Mouse (Mus musculus) heart, adult 8-10 months (tissue): ENCODE data around the gene Trim28. TPM values are rescaled to one million over a fixed set of nuclear protein-coding genes. Genes with fewer than 3 reads are reported as not detected.

Experiments
- DNase-seq: peaks from one replicate; pipeline ENCODE4 v3.0.0; 2022; ENCODE audit warnings: low spot score
- total RNA-seq, 4 experiments: library from RNA; stranded (reverse); gene quantifications; 2 replicates each; pipeline ENCODE4 v1.2.4; 2022

Gene Trim28
- total RNA-seq, result 10 to 100 TPM; 77.8 to 92.6 (median 83.6) TPM

DNA sequence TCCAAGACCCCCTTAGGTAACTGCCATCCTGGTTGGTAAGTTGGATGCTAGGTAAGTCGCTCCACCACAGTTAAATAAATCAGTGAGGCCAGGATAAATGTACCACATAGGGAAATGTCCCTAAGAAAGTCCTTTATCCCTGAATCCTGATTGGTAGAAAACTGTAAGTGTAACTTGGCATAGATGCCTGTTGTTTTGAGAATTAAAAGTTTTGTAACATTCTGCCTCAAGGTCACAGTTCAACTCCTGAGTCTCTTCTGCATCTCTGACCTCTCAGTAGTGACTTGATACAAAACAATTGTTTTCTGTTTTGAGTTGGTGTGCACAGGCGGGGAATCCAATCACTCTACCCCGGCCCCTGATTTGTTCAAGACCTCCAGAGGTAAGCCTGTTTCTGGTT, at the start of gene Trim28:
TSS of gene Trim28 (plus strand) at position 264 of the 400 bp plus-strand sequence.
- DNase-seq, result no peak

DNA sequence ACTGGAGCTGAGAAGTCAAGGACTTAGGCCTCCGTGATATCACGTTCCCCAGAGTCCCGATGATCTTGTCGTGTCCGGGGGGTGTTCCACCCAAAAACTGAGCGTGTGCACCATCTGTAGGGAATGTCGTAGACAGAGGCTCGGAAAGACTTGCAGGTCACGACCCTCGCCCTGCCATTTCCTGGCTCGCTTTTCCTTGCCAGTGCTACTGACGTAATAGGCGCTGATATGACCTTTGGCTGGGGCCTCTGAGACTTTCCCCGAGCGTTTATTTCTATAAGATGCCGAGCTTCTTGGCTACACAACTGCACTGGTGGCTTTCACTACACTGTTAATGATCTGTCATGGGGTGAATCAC, 49.1 kb upstream of the Trim28 start:
- no peak for DNase-seq

DNA sequence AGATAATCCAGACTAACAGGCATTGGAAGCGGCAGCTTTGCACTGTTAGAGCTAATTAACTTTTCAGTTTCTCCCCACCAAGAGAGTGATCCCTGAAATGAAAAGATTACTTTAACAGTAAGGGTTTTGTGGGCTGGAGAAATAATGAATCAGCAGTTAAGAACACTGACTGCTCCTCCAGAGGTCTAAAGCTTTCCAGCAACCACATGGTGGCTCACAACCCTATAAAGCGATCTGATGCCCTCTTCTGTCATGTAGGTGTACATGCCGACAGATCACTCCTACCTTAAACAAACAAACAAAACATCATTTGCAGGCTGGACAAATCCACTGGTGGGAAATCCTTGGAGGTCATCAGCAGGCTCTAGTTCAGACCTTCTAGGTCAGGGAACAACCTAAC, 44.0 kb upstream of the Trim28 start:
- no peak for DNase-seq

DNA sequence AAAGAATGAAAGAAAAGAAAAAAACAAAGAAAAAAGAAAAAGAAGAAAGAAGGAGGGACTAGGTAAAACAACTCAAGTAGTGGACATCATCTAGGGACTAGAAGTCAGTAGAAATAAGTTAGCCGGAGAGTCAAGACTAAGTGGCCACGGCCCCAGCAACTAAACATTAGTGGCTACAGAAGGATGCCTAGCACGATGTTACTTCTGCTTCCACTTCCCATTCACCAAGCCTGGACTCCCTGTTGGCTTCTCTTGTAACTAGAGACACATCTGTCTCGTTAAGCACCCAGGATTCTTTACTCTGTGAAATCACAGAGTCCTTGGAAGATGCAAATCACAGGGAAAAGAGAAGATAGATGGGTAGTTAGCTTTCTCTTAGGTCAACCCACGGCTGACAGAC, 41.4 kb upstream of the Trim28 start:
- DNase-seq, result no peak

DNA sequence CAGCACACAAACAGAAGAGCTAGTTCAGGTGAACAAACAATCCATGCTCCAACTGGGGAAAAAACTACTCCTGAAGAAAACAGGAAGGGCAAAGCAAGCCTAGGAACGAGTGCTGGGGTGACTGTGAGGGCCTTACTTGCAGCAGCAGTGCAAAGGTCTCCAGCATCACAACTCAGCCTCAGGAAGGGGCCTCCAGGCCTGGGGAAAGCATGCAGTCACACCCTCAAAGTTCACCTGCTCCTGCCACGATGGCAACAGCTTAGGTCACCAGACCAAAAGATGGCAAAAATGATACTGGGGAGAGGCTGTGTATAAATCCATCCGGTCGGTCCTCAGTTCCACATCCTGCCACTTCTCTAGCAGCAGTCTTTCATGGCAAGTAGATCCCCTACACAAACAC, 40.0 kb upstream of the Trim28 start:
- DNase-seq, result no peak

DNA sequence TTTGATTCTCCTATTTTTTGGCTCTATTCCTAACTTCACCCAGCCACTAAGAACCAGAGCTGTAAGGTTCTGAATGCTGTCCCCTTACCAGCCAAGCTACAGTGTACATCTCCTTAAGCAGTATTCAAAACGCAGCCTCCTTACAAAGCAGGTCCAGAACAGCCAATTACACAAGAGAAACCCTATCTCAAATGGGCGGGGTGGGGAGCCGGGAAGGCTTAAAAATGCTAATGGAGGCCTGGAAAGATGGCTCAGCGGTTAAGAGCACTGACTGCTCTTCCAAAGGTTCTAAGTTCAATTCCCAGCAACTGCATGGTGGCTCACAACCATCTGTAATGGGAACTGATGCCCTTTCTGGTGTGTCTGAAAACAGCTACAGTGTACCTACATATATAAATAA, 39.2 kb upstream of the Trim28 start:
- DNase-seq, result no peak

DNA sequence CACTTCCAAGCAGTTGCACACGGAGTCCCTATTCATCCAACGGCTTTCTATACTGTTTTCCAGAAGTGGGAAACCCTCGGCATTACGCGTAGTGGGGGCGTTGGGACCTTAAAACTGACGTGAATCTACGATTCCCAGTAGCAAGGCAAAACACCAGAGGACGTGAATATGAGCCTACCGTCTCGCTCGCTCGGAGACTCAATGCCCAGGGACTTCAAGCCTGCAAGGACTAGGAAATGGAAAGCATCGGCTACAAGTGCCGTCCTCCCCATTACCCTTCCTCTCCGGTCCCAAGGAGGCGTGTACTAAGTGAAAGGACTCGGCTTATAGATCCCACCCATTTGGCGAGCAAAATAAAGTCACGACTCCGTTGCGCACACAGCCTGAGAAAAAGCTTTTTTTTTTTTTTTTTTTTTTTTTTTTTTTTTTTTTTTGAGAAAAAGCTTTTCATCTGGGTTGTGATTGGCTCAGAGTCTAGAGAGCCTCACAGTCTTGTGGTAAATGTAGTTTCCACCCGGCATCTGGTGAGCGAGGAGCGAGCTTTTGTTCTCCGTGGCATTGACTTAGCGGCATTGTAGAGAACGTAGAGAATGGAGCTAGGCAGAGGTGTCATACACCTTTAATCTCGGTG, 37.3 kb upstream of the Trim28 start:
- DNase-seq, result peak; percentile 48

DNA sequence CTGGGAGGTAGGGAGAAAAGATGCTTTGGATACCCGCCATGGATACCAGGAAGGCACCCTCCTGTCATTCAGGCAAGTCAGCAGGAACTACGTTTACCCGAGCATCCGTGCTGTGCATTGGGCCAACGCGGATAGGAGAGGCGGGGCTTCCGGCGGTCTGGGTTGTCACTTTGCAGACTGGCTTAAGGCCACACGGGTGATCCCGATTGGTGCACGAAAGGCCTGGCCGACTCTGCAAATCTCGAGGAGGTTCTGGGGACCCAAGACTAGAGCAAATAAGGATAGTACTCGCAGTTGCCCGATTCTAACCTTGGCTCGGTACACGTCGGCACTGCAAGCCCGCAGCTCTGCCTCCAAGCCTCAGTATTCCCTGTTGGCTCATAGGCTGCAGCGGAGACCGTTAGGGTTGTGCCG, 33.2 kb upstream of the Trim28 start, which contains the start of gene Zfp324:
TSS of gene Zfp324 (plus strand) at position 161 of the 414 bp plus-strand sequence.
- DNase-seq, result peak; percentile 94

DNA sequence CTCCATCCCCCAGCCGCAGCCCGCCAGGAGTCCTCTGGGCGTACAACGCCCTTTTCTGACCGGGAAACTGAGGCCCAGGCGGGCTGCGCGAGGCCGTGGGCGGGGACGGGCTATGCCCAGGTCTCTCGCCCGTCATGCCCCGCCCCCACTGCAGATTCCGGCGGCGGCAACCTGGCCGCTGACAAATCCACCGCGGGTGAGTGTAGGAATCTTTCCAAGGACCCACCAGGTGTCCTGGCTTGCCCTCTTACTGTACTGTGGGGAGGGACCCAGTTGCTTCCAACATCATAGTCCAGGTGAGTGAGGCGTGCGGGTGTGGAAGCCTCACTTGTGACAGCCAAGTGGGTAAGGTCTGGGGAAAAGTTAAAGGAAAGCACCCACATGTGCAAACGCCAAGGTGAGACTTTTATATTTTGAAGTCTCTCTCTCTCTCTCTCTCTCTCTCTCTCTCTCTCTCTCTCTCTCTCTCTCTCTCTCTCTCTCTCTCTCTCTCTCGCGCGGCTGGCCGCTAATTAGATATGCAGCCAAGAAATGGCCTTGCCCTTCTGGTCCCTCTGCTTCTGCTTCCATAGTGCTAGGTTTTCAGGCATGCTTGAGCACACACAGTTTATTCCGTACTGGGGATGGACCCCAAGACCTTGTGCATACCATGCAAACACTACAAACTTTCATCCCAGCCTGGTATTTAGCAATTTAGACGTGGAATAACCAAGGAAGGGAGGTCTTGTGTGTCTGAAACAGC, 32.6 kb upstream of the Trim28 start:
- DNase-seq, result no peak

DNA sequence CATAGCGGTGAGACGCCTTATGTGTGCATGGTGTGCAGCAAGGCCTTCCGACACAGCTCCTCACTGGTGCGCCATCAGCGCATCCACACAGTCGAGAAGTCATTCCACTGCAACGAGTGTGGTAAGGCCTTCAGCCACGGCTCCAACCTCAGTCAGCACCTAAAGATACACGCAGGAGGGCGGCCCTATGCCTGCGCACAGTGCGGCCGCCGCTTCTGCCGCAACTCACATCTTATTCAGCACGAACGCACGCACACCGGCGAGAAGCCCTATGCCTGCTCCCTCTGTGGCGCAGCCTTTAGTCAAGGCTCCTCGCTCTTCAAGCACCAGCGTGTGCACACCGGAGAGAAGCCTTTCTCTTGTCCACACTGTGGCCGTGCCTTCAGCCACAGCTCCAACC, 28.0 kb upstream of the Trim28 start:
- no peak for DNase-seq

DNA sequence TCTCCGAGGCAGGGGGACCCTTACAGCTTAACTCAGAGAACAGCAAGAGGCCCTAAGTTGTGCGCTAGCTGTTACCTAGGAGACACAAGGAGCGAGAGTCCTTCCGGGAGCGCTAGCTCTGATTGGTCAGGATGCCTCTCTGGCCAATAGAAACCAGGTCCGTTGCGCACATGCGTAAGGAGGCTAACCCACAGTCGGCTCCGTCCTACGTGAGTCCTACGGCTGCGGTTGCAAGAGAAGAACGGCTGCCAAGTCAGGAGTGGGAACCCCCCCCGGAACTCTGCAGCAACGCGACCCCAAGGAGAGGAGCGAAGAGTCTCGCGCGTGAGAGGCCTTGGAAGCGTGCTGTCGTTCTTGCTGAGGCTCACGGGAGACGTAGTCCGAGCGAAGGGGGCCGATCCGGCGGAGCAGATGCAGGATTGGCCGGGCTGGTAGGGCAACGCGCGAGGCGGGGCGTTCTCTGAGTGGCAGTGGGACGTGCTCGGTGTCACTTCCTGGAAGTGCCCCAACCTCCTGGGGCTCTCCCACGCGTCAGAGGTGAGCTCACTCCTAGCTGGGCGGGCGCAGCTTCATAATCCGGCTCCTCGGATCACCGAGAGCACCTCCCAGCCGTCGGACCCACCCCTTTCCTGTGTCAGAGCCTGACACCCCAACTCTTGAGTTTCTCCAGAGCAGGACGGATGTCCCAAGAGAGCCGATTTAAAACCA, 21.1 kb upstream of the Trim28 start, which contains the start of gene Zfp446:
TSS of gene Zfp446 (plus strand) at position 167 of the 708 bp plus-strand sequence.
- DNase-seq, result peak; percentile 99

DNA sequence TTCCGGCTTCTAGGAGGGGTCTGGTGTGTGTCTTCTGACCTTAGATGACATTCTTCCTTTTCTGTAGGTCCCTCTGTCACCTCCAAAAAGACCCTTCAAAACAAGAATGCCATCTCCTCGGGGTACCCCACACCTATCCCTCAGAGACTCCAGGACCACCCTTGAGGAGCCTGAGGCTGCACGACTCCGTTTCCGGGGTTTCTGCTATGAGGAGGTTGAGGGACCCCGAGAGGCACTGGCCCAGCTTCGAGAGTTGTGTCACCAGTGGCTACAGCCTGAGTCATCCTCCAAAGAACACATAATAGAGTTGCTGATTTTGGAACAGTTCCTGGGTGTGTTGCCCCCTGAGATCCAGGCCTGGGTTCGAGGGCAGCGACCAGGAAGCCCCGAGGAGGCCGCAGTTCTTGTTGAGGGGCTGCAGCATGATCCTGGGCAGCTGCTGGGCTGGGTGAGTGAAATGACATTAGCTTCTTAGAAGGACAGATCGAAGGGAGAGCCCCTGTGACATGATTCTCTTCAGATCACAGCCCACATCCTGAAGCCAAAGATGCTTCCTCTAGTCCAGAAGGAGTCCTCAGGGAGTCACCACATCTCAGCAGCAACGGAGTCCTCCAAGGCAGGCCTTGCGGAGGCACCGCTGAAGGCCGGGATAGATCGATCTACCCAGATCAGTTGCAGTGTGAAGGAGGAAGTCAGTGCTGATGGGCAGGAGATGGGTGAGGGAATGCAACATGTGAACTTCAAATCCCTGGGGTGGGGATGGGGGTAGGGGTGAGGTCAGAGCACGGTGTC, 19.8 kb upstream of the Trim28 start:
- no peak for DNase-seq

DNA sequence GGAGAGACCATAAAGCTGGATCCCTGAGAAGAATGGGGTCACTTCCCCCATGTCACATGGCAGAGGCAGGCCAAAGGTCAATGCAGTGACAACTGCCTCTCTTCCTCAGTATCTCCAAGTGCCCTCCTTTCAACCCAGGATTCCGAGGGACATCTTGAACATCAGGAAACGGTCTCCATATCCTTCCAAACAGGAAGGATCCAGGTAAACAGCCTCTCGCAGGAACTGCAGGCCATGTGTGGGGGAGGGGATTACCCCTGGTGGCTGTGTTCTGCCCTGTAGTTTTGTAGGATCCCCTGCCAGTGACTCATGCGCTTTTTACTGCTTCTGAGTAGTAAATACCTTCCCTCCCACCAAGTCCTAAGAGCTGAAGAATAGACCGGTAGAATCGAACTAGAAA, 19.1 kb upstream of the Trim28 start:
- no peak for DNase-seq

DNA sequence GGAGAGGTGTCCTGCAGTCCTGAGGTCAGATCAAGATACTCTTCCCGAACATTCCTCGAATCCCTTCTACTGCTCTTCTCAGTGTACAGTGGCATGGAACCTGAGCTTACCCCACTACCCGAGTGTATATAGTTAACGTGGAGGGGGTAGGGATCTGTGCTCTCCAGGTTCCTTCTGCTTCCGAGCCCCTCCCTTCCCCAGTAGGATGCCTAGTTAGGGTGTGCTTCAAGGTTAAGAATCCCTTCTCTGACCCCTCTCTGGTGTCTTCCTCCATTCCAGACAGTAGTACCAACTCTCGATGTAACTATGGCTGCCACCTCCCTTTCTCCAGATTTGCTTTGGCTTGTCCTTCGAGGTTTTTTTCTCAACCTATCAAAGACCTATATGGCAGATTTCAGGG, 18.6 kb upstream of the Trim28 start:
- DNase-seq, result no peak

DNA sequence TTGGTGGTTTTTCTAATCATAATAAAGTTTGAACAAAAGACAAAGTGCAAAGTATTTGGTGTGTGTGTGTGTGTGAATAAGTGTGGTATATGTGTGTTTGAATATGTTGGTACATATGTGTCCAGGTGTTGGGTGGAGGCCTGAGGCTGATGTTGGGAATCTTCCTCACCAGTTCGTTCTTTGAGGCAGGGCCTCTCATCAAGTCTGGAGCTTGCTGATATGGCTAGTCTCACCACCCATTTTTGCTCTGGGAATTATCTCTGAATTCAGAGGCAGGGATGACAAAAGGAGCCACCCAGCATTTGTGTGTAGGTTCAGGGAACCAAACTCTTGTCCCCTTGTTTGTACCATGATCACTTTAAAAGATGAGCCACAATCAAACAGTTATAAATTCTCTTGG, 13.2 kb upstream of the Trim28 start:
- no peak for DNase-seq

DNA sequence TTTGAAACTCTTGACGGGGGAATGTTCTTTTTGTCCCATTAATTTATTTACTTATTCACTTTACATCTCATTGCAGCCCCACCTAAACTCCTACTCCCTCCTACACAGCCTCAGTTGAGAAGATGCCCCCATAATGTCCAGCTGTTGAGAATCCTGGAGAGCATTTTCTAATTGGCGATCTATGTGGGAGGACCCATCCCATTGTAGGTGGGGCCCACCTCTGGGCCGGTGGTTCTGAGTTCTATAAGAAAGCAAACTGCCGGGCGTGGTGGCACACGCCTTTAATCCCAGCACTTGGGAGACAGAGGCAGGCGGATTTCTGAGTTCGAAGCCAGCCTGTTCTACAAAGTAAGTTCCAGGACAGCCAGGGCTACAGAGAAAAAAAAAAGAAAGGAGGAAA, 12.0 kb upstream of the Trim28 start:
- no peak for DNase-seq

DNA sequence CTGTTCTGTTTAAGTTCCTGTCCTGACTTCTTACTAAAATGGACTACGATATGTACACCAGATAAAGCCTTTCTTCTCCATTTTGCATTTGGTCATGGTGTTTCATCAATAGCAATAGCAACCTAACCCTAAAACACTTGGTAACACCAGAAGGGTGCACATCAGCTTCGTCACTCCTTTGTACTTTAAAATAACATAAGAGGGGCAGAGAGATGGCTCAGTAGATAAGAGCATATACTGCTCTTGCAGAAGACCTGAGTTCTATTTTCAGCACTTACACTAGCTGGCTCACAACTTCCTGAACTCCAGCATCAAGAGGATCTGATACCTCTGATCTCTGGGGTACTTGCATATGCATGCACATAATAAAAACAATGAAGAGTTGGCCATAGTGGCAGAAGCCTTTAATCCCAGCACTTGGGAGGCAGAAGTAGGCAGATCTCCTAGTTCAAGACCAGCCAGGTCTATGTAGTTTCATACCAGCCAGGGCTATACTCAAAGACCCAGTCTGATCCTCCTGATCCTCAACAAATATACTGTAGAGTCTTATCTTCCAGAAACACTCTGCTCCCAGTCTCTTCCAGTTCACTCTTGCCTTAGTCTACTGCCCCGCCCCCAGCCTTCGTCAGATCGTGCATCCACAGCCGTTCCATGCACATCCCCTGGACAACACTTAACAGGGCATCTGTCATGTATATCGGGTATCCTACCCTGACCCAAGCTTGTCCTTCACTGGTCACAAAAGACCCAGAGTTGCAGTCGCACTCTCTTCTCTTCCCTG, 11.3 kb upstream of the Trim28 start:
- no peak for DNase-seq

DNA sequence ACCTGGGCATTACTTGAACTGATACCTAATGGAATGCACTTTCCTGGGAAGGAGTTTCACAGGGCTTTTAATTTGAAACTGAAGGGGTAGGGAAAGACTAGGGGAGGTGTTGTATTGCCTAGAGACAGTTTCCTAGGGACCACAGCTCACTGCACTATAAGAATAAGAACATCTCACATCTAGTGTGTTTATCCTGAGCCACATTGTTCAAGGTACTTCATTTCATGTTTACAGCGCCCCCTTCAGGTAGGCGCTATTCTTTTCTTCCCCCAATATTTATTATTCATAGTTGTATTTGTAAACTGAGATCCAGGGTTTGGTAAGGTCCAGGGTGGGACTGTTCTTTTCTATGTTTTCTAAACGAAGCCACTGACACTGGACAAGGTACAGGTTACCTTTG, 6.7 kb upstream of the Trim28 start:
- DNase-seq, result no peak

DNA sequence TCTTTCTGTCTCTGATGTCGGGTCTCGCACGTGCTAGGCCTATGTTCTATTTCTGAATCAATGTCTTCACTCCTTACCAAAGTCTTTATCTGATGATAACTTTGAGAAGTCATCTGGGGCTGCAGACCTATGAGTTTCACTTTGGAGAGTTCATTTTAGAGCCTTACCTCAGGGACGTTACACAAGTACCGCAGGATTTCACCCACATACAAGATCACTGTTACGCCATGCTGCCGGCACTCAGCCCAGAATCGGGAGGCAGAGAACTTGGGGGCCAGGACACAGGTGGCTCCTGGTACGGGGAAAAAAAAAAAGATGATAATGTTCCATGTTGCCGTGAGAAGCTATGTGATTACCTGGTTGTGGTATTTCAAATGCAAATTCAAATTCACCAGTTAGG, 5.8 kb upstream of the Trim28 start:
- no peak for DNase-seq

DNA sequence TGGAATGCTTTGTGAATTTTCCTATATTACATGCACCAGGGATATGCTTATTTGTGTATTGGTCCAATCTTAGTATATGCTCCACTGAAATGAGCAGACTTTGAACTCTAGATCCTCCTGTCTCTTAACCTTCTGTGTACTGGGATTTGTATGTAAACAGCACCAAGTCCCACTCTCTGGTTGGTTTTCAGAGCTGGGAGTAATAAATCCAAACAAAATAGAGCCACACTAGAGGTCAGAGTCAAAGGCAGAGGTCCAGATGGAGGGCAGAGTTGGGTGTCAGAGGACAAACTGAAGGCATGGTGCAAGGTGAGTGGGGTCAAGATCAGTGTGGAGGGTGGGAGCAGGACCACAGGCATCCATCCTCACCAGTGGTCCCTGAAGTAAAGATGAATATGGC, 3.1 kb upstream of the Trim28 start:
- no peak for DNase-seq

DNA sequence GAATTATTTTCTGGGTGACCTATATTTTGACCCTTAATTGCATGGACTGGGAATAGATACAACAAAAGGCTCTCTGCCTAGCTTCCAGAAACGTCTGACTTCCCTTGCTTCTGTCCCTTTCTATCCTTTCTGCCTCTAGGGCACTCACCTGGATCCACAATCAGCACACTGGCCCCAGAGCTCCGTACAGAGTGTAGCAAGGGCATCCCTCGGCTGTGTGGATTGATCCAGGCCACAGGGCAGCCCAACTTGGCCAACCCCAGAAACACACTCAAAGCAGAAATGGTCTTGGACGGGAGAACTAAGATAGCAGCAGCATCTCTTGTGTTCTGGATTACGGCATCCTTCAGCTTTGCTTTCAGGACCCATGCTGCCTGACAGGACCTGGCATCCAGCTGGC, 1.7 kb upstream of the Trim28 start:
- no peak for DNase-seq
